Mouse (Mus musculus): Measurements from ENCODE around the gene Myh13.

- TF ChIP-seq CTCF (IDR thresholded peaks at IDR 0.05; ENCODE audit: low read depth) (no peak), EP300 (IDR thresholded peaks at IDR 0.05; ENCODE audit: low read depth) (no peak)
These were observed 5.1 kb downstream of the Myh13 start for GRCm38 (mm10) chr11:67326536-67326935.
